Mouse (Mus musculus) E14TG2a.4 (cell line): Measurements from ENCODE around the gene Itih3.

Source experiments
- CTCF ChIP-seq: conservative IDR thresholded peaks from 2 replicates; pipeline ENCODE4 v1.5.1; 2014; ENCODE audit warnings: low read length
- NANOG ChIP-seq: IDR thresholded peaks from 2 replicates; pipeline ENCODE4 v1.6.1; 2014; ENCODE audit warnings: borderline replicate concordance, low read length, mixed read lengths
- POU5F1 ChIP-seq: IDR thresholded peaks from 2 replicates; pipeline ENCODE4 v1.6.1; 2014; ENCODE audit warnings: low read length, borderline replicate concordance

GRCm38 (mm10) chr14:30958517-30958916 lies 35.0 kb upstream of the Itih3 start:
- TF ChIP-seq CTCF (no peak), POU5F1 (no peak), NANOG (no peak)
